Mouse (Mus musculus) spleen, adult 2 months (tissue): Measurements from ENCODE around the gene Igfbpl1.

Source experiments
- CTCF ChIP-seq: fragments of 200-500 bp; IDR thresholded peaks from 2 replicates; pipeline ENCODE4 v1.5.1; 2011; ENCODE audit warnings: mild to moderate bottlenecking, inconsistent platforms; ENCODE audit not compliant: insufficient read depth, insufficient read length, insufficient replicate concordance; ENCODE audit errors: extremely low read depth
- POLR2A ChIP-seq: fragments of 200-500 bp; IDR thresholded peaks from 2 replicates; pipeline ENCODE4 v1.6.1; 2011; ENCODE audit warnings: low read depth, low read length, inconsistent platforms

DNA sequence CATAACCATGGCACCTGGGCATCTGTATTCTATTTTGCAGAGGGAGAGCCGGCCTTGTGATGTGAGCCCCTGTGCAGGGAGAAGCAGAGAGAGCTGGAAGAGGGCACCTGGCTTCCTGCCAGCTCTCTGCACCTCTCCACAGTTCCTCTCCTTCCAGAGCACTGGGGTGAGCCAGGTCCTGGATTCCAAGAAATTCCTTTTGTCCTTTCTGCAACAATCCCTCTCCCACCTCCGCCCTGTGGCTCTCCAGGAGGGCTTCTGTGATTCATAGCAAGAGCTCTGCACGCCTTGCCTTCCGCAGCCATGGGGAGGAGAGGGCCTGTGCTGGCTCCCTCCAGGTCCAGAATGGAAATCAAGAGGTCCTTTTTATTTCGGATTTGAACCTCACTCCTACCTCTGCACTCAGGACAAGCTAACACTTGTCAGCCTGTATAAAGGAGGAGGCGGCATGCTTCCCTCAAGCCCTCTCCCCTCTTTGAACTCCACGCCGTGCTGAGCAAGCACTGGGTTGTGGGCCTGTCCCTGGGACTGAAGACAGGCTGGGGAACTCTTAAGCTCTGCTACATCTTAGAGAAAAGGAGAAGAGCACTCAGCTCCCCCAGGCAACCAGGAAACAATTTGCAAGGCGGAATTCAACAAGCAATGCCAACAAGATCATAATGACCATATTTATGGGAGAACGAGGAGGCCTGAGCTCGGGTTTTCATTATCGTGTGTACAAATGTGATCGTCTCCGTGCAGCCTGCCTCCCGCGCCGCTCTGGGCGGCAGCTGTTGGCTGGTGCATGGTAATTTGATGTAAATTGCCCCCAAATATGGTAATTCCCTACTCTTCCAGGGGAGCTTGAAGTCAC, 63.2 kb downstream of the Igfbpl1 start:
- TF ChIP-seq CTCF = no peak
- TF ChIP-seq POLR2A = no peak
